Mouse (Mus musculus): ENCODE results near the gene Chrnb2. TPM values are rescaled to one million over a fixed set of nuclear protein-coding genes. Genes with fewer than 3 reads are reported as not detected.
"Not testable (repeated sequence)": the region's sequence is repeated elsewhere in the genome, so short reads cannot be mapped to it uniquely, and the experiment has no call there.

The Chrnb2 gene
- polyA plus RNA-seq, 1 experiment, result 0.04 TPM

- H3K27me3 ChIP-seq (replicated peaks), result peaks cover 15% of the 10 kb centered on the region
- H3K4me3 ChIP-seq (replicated peaks), result no peak overlapping the region
- no peak for TF ChIP-seq FLI1 (IDR thresholded peaks at IDR 0.05; ENCODE audit: low read length)
- TF ChIP-seq GATA1 (IDR thresholded peaks at IDR 0.05; ENCODE audit: borderline replicate concordance, low read length), result no peak
- H3K36me3 ChIP-seq (replicated peaks; ENCODE audit: low read length), result no peaks in the 10 kb centered on the region
- peaks cover 19% of the 10 kb centered on the region for H3K4me1 ChIP-seq
- H3K9me3 ChIP-seq, result no peaks in the 10 kb centered on the region
Observed at GRCm38 (mm10) chr3:89801507-89801847, 37.0 kb upstream of the Chrnb2 start.

- H3K4me1 ChIP-seq, result peaks cover 24% of the 10 kb centered on the region
- H3K9me3 ChIP-seq, result no peaks in the 10 kb centered on the region
- H3K36me3 ChIP-seq (replicated peaks; ENCODE audit: low read length), result no peaks in the 10 kb centered on the region
- TF ChIP-seq GATA1 (IDR thresholded peaks at IDR 0.05; ENCODE audit: borderline replicate concordance, low read length), result no peak
- TF ChIP-seq FLI1 (IDR thresholded peaks at IDR 0.05; ENCODE audit: low read length), result no peak
- peaks cover 15% of the 10 kb centered on the region for H3K27me3 ChIP-seq (replicated peaks)
- no peak overlapping the region for H3K4me3 ChIP-seq (replicated peaks)
Observed at GRCm38 (mm10) chr3:89800774-89801506, 36.5 kb upstream of the Chrnb2 start.

- Histone ChIP-seq H3K4me1 (peaks cover 33% of the 10 kb centered on the region), H3K27me3 (replicated peaks) (peaks cover 13% of the 10 kb centered on the region)
- not testable (repeated sequence) for H3K9me3 ChIP-seq; H3K36me3 ChIP-seq (replicated peaks; ENCODE audit: low read length); H3K4me3 ChIP-seq (replicated peaks)
Observed at GRCm38 (mm10) chr3:89800078-89800477, 35.6 kb upstream of the Chrnb2 start.

- no peak overlapping the region for H3K4me3 ChIP-seq (replicated peaks)
- no peaks in the 10 kb centered on the region for H3K9me3 ChIP-seq
- peaks cover 35% of the 10 kb centered on the region for H3K4me1 ChIP-seq
- H3K27me3 ChIP-seq (replicated peaks), result peaks cover 12% of the 10 kb centered on the region
- TF ChIP-seq GATA1 (IDR thresholded peaks at IDR 0.05; ENCODE audit: borderline replicate concordance, low read length) (no peak), FLI1 (IDR thresholded peaks at IDR 0.05; ENCODE audit: low read length) (no peak)
- H3K36me3 ChIP-seq (replicated peaks; ENCODE audit: low read length), result no peaks in the 10 kb centered on the region
Observed at GRCm38 (mm10) chr3:89799476-89799875, 35.0 kb upstream of the Chrnb2 start.

DNA sequence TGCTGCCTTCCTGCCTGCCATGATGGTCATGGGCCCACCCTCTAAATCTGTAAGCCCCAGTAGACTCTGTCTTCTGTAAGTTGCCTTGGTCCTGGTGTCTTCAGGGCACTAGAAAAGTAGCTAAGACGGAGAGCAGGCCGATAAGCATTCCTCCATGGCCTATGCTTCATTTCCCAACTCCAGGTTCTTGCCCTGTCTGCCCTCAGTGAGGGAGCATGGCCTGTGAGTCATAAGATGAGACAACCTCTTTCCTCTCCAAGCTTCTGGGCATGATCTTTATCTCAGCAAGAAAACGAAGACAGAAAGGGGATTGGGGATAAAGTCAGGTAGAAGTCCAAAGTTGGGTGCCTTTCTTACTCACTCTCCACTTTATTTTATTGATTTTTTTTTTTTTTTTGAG lies 34.1 kb upstream of the Chrnb2 start:
- peaks cover 11% of the 10 kb centered on the region for H3K27me3 ChIP-seq (replicated peaks)
- H3K4me1 ChIP-seq, result peaks cover 35% of the 10 kb centered on the region
- H3K4me3 ChIP-seq (replicated peaks), result no peak overlapping the region
- no peak for TF ChIP-seq GATA1 (IDR thresholded peaks at IDR 0.05; ENCODE audit: borderline replicate concordance, low read length)
- TF ChIP-seq FLI1 (IDR thresholded peaks at IDR 0.05; ENCODE audit: low read length), result no peak
- no peaks in the 10 kb centered on the region for H3K9me3 ChIP-seq
- H3K36me3 ChIP-seq (replicated peaks; ENCODE audit: low read length), result no peaks in the 10 kb centered on the region

- Histone ChIP-seq H3K36me3 (replicated peaks; ENCODE audit: low read length) (no peaks in the 10 kb centered on the region), H3K4me1 (peaks cover 29% of the 10 kb centered on the region), H3K4me3 (replicated peaks) (peak overlapping the region; percentile 84), H3K9me3 (peaks cover 11% of the 10 kb centered on the region), H3K27me3 (replicated peaks) (peaks cover 7% of the 10 kb centered on the region)
- TF ChIP-seq GATA1 (IDR thresholded peaks at IDR 0.05; ENCODE audit: borderline replicate concordance, low read length) (no peak), FLI1 (IDR thresholded peaks at IDR 0.05; ENCODE audit: low read length) (no peak)
Observed at GRCm38 (mm10) chr3:89796358-89796757, 31.9 kb upstream of the Chrnb2 start.

GRCm38 (mm10) chr3:89795746-89796145 lies 31.3 kb upstream of the Chrnb2 start:
- H3K4me1 ChIP-seq, result peaks cover 29% of the 10 kb centered on the region
- H3K27me3 ChIP-seq (replicated peaks), result peaks cover 13% of the 10 kb centered on the region
- TF ChIP-seq GATA1 (IDR thresholded peaks at IDR 0.05; ENCODE audit: borderline replicate concordance, low read length), result no peak
- no peak for TF ChIP-seq FLI1 (IDR thresholded peaks at IDR 0.05; ENCODE audit: low read length)
- peak overlapping the region; percentile 84 for H3K4me3 ChIP-seq (replicated peaks)
- H3K9me3 ChIP-seq, result peaks cover 17% of the 10 kb centered on the region
- H3K36me3 ChIP-seq (replicated peaks; ENCODE audit: low read length), result no peaks in the 10 kb centered on the region

- H3K4me3 ChIP-seq (replicated peaks), result no peak overlapping the region
- peaks cover 28% of the 10 kb centered on the region for H3K4me1 ChIP-seq
- TF ChIP-seq FLI1 (IDR thresholded peaks at IDR 0.05; ENCODE audit: low read length) (no peak), GATA1 (IDR thresholded peaks at IDR 0.05; ENCODE audit: borderline replicate concordance, low read length) (no peak)
- peaks cover 17% of the 10 kb centered on the region for H3K9me3 ChIP-seq
- no peaks in the 10 kb centered on the region for H3K36me3 ChIP-seq (replicated peaks; ENCODE audit: low read length)
- peaks cover 14% of the 10 kb centered on the region for H3K27me3 ChIP-seq (replicated peaks)
Observed at GRCm38 (mm10) chr3:89794616-89795015, 30.2 kb upstream of the Chrnb2 start.

DNA sequence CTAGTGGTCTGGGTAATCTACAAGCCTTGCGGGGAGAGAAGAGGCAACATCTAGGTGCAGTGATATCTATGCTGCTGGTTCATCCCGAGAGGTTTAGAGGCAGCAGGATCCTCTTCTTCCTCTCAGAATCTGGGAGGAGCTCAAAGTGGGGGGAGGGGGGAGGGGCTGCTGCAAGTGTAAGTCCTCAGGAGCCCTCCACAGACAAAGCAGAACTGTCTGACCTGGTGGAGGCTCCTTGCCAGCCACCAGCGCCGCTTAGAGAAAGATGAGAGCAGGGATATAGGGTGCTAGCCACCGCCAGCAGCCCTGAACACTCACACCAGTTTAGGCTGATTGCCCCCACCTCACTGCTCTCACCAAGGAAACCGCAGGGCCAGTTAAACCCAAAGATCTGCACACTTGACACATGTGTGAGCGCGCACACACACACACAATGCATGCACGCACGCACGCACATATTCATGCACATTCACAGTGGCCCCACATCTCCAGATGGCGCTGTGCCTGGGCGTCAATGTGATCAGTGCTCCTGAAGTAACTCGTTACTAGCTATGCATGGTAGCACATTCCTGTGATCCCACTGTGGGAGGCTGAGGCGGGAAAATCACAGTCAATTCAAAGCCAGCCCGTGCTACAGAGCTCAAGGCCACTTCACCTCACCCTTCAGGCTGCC lies 24.4 kb upstream of the Chrnb2 start:
- H3K9me3 ChIP-seq, result peaks cover 17% of the 10 kb centered on the region
- H3K4me1 ChIP-seq, result peaks cover 27% of the 10 kb centered on the region
- H3K27me3 ChIP-seq (replicated peaks), result peaks cover 39% of the 10 kb centered on the region
- H3K4me3 ChIP-seq (replicated peaks), result peak overlapping the region; percentile 19
- peaks cover 4% of the 10 kb centered on the region for H3K36me3 ChIP-seq (replicated peaks; ENCODE audit: low read length)
- TF ChIP-seq FLI1 (IDR thresholded peaks at IDR 0.05; ENCODE audit: low read length) (no peak), GATA1 (IDR thresholded peaks at IDR 0.05; ENCODE audit: borderline replicate concordance, low read length) (no peak)

DNA sequence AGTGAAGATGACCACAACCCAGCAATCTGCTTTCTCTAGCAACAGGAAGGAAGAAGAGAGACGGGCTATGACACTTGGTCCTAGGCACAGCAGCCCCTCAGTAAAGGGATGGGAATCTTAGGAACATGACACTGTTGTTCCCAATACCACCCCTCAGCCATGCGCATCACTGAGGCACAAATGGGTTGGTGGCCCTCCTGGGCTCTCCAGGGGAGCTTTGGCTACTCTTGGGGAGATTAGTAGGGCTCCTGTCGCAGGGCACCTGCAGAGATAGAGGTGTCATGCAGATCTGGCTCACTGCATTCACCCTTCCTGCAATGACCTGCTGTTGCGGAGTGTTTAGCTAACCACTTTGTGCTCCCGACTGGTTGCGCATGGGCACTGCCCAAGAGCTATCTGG lies 21.8 kb upstream of the Chrnb2 start:
- peaks cover 5% of the 10 kb centered on the region; the same call in 1 of the 2 replicates for H3K9me3 ChIP-seq
- H3K36me3 ChIP-seq (replicated peaks; ENCODE audit: low read length), result peaks cover 29% of the 10 kb centered on the region
- H3K4me1 ChIP-seq, result peaks cover 27% of the 10 kb centered on the region
- H3K4me3 ChIP-seq (replicated peaks), result no peak overlapping the region
- H3K27me3 ChIP-seq (replicated peaks), result peaks cover 33% of the 10 kb centered on the region
- no peak for TF ChIP-seq FLI1 (IDR thresholded peaks at IDR 0.05; ENCODE audit: low read length)
- TF ChIP-seq GATA1 (IDR thresholded peaks at IDR 0.05; ENCODE audit: borderline replicate concordance, low read length), result no peak
